In the genomic region with DNA sequence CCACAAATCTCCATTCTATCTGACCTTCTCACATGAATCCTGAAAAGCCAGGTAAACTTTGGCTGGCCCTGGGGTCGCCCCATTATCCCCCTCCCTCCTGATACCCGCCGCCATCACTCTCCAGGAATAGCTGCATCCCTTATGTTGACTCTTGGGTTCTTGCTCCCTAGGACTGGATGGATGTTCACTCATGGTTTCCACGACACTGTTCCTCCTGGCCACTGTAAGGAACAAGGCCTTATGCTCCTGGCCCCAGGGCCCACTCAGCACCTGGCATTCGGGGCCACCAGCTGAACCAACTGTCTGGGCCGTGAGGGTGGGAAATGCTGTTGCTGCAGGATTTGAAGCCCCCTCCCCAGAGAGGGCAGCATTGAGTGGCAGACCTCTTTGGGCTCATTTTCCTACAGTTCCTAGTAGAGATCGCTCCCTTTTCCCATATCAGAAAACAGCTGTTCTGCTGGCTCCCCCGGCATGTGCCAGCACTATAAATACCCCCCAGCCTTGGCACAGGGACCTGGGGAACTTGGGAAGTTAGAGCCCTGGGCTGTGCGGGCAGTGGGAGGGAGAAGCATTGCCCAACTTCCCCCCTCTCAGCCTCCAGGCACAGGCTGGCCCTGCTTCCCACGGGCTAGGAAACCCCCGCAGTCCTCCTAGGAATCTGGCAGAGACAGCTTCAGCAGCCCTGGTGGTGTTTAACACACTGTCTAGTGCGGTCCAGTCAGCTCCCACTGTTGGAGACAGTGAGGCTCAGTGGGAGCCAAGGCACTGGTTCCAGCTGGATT, we compare ENCODE assay signal across 8 mouse cellular contexts.
DNase-seq lines count a peak whose midpoint lies in the region; ATAC-seq and TF ChIP-seq lines count a peak whose summit lies in the region.

No protein-coding gene starts in this region.

- peak; percentile 91 for DNase-seq in brain, adult 2 months (ENCODE audit: low read depth, low spot score)
- DNase-seq in layer of hippocampus, adult 2 months (ENCODE audit: low spot score in 2 of 2) = peak; percentile 79 to 83
- DNase-seq in lung, postnatal 36 days = peak; percentile 65
- DNase-seq in thymus, postnatal 0 days (ENCODE audit: low spot score) = no peak
- no peak for DNase-seq in cerebellum, adult 2 months
- DNase-seq in natural killer cell, adult 2 months (ENCODE audit: low spot score in 2 of 2) = no peak

- ATAC-seq in granulocyte monocyte progenitor cell, adult 5-6 weeks (replicated peaks; ENCODE audit: poor library complexity, severe bottlenecking) = peak; percentile 48

- H3K36me3 ChIP-seq in E14TG2a.4 (ENCODE audit: insufficient read depth, low read length) = no peaks in the 10 kb centered on the region

- no peak for TF ChIP-seq POLR2A in cerebellum, adult 2 months (IDR thresholded peaks at IDR 0.05; ENCODE audit: borderline replicate concordance, insufficient read depth, low read length)

- WGBS in cerebellum, adult 2 months = 45% methylated on average over 12 of the region's 12 CpGs

- no peaks in the 10 kb centered on the region for H3K9me3 ChIP-seq in E14TG2a.4 (ENCODE audit: low read length)

- peaks cover 33% of the 10 kb centered on the region for H3K4me1 ChIP-seq in E14TG2a.4 (replicated peaks; ENCODE audit: low read depth, low read length)
- H3K4me1 ChIP-seq in cerebellum, adult 2 months (ENCODE audit: control insufficient read depth, insufficient read depth, low read length) = no peaks in the 10 kb centered on the region; the same call in 1 of the 2 replicates

- no peak for TF ChIP-seq CTCF in E14TG2a.4 (conservative IDR thresholded peaks at IDR 0.05; ENCODE audit: low read length)
- TF ChIP-seq CTCF in layer of hippocampus, adult 2 months (conservative IDR thresholded peaks at IDR 0.05) = no peak
- TF ChIP-seq CTCF in cerebellum, adult 2 months (IDR thresholded peaks at IDR 0.05; ENCODE audit: borderline replicate concordance, insufficient read depth, low read depth, low read length) = no peak

- H3K27ac ChIP-seq in layer of hippocampus, adult 2 months = peak overlapping the region; percentile 80
- no peak overlapping the region for H3K27ac ChIP-seq in cerebellum, adult 2 months (ENCODE audit: insufficient read depth, low read length)

- no peaks in the 10 kb centered on the region for H3K27me3 ChIP-seq in E14TG2a.4 (ENCODE audit: insufficient read depth, low read length)
- H3K27me3 ChIP-seq in cerebellum, adult 2 months (ENCODE audit: control insufficient read depth, insufficient read depth, low read length) = no peaks in the 10 kb centered on the region

- H3K4me3 ChIP-seq in E14TG2a.4 (replicated peaks; ENCODE audit: low read length) = peak overlapping the region; percentile 35; the same call in 1 of the 2 replicates
- H3K4me3 ChIP-seq in layer of hippocampus, adult 2 months = no peak overlapping the region
- no peak overlapping the region for H3K4me3 ChIP-seq in cerebellum, adult 2 months (replicated peaks; ENCODE audit: insufficient read depth, low read depth, low read length)

Comparison
In these comparisons a context has a peak if more than half of its experiments do, and no peak if none do; other contexts are left out.
1. DNase-seq: peak in brain, adult 2 months (single experiment), layer of hippocampus, adult 2 months (2 of 2) and lung, postnatal 36 days (single experiment); none in thymus, postnatal 0 days (single experiment), cerebellum, adult 2 months (0 of 2) and natural killer cell, adult 2 months (0 of 2).